Mouse (Mus musculus): ENCODE measurements at regions not wholly inside any gene's neighbourhood (a gene's known extent, or its start where the extent isn't known, plus 50 kb on each side); places are given as distances from the start of the nearest gene placed in this dataset.
"Not testable (repeated sequence)": the region's sequence is repeated elsewhere in the genome, so short reads cannot be mapped to it uniquely, and the experiment has no call there.

DNA sequence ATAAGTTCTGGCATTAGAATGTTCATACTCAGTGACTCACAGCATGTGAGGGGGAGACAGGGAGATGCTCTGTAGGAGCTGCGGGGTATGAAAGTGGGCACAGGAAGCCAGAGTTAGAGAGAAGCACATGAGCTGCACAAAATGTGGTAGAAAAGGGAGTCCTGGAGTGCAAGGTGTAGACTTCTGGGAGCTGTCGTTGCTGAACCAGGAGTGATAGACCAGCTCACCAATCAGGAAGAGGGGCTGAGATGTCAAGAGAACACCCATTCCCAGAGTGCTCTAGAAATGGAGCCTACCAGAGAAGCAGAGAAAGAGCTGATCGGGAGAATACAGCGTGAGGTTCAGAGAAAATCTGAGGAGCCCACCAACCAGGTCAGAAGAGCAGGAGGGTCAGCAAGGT is 262.2 kb upstream of the Kdm8 start:
- no peak for DNase-seq

DNA sequence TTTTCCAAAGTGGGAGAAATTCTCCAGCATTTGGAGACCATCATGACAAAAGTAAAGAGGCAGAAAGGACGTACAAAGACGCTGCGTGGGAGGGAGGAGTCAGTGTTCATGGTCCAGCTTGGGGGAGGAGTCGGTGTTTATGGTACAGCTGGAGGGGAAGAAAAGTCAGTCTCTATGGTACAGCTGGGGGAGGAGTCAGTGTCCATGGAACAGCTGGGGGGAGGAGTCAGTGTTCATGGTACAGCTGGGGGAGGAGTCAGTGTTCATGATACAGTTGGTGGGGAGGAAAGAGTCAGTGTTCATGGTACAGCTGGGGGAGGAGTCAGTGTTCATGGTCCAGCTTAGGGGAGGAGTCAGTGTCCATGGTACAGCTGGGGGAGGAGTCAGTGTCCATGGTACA is 261.5 kb upstream of the Kdm8 start:
- not testable (repeated sequence) for DNase-seq

DNA sequence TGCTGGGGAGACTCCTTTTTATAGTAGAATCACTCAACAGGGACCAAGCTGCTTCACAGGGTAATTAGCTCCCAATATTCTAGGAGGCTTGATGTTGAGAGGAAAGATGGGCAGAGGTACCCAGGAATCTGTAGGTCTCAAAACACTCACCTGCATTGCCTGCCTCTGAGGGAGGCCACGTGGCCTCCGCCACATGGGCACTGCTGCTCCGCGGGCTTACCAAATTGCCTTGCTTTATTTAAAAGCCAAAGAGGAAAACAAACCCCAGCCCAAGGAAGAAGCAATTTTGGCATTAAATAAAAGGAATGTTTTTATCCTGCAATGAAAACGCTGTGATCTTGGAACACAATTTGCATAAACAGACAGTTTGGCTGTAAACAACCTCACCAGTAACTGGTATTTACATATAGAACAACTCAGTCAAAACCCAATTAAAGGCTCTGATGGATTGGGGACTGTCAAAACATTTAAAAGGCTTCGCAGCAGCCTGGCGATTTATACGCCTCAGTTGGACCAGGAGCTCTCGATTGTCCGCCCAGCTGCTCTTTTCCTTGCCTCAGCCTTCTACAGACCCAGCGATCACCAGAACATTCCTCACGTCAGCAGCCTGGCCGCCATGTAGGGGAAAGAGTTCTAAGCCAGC is 259.3 kb upstream of the Kdm8 start:
- no peak for DNase-seq

DNA sequence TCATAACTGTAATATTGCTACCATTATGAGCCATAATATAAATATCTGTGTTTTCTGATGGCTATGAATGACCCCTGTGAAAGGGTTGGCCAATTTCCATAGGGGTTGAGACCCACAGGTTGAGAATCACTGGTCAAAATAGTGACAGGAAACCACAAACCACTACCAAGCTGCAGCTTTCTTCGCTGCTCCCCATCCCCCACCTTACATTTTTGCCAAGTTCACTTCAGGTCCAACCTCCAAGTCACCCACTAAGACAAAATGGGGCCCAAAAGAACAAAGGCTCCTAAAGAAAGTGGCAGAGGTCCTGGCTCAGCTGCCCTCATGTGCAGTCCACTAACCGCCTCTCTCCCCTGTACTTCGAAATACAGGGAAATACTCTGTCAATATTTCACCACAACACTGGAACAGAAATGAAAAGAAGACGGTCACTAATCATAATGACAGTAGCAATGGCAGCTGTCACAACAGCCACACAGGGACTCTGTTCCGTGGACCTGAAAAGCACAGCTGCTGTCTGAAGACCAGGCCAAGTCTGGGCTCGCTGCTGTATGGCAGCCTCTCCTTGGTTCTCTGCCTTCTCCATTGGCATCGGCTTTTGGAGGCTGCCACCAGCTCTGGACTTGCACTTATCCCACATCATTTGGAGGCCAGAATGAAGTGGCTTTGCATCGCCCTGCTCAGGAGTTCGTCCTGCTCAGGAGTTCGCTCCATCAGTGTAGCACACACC is 257.3 kb upstream of the Kdm8 start:
- no peak for DNase-seq

DNA sequence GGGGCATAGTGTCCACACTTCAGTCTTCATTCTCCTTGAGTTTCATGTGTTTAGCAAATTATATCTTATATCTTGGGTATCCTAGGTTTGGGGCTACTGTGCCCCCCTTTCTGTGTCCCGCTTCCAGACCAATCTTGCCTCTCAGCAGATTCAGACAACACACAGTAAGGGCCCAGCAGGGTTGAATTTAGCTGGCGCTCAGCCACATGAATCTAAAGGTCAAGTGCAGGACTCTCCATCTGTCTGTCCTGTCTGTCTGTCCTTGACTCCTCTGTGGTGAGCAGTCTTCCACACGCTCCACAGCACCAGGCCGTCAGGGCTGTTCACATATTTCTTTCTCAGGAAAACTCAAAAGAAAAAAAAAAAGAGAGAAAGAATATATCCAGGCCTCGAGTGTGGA is 255.5 kb upstream of the Kdm8 start:
- peak in 1 of 2 experiments; percentile 2 for DNase-seq

DNA sequence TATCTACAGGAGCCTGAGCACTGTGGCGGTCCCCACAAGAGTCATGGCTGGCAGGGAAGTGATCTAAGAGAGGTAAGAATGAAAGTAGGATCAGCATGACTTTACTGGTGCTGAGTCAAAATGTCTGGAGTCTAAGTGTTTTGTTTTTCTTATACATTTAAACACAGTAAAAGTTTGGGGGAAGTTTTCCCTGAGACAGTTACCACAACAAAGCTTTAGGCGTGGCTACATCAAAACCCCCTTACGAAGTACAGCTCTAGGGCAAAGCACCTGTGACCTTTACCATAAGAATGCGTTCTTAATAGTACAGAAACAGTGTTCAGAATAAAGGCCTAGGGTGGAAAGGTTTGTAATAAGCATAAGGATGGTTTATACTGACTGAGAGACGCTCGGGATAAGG is 254.4 kb upstream of the Kdm8 start:
- DNase-seq: no peak

DNA sequence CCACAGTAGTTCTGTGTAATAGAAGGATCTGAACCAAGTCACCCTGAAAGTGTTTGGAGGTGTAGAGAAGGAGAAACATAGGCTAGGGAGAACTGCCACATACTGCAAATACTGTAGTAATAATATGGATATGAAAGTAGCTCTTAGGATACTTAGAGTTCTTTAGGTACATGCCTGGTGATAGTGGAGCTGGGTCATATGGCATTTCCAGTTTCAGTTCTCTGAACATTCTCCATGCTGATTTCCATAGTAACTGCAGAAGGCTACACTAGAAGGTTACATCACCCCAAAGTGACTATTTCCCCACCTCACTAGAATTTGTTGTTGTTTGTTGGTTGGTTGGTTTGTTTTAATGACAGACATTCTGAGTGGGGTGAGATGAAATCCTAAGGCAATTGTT is 253.2 kb upstream of the Kdm8 start:
- no peak for DNase-seq

DNA sequence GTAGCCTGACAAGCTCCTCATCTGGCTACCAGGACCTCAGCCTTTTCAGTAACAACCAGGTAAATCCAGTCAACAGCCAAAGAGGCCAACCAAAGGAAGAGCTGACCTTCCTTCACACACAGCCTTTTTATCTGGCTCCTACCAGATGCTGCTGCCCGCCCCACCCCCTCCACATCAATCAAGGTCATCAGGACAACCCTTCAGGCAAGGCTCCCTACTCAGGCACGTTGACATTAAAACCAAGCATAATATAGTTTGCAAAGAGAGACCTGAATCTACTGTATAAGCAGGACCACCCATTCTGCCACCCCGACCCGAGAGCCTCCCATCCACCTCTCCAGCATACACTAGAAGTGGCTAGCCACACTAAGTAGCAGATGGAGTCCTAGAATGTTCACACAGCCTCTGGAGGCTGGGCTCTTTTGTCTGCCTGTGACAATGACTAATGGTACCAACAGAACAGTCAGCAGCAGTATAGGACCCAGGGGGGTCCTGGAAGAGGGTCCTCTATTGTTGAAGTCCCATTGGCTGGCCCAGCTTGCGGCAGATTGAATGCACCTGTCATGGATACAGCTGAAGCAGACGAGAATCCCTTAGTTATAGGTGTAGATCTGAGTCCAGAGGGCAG is 233.0 kb upstream of the Kdm8 start:
- no peak for DNase-seq

DNA sequence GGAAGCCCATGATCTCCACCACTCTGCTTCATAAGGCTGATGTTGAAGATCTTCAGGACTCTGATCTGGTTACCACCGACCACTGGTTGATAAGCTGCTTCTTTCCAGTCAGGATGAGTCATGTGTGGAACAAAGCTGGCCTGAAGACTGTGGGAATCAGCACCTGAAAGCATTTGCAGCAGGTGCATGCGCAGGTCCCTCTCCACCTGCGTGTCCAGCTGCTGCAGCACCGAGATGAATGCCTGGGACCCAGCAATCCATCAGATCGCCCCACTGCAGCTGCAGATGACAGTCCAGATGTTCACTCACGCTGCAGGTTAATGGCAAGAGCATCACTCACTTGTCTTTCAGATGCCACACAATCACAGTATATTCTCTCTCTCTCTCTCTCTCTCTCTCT is 230.4 kb upstream of the Kdm8 start:
- DNase-seq: no peak

DNA sequence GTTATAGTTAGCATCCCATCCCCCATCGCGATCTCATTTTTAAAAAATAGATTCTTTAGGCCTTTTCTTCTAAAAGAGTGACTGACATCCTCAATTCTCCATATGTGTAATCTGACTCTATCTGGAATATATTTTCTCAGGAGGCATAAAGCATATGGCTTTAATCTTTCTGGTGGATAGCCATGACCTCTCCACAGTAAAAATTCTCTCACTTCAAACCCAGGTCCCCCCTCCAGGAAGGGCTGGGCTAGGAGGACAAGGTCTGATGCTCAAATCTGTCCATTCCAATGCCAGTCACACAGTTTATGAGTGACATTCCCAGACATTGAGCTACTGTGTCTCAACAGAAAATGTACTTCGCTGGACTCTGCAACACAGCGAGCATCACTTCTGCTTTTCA is 226.8 kb upstream of the Kdm8 start:
- DNase-seq: no peak

DNA sequence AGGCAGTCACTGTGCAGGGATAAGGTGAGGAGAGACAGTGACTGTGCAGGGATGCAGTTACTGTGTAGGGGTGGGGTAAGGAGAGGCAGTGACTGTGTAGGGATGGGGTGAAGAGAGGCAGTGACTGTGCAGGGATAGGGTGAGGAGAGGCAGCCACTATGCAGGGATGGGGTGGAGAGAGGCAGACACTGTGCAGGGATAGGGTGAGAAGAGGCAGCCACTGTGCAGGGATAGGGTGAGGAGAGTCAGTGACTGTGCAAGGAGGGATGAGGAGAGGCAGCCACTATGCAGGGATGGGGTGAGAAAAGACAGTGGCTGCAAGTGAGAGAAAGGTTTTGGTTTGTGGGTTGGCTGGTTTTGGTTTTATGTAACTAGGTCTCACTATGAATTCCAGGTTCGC is 221.8 kb upstream of the Kdm8 start:
- DNase-seq: no peak

DNA sequence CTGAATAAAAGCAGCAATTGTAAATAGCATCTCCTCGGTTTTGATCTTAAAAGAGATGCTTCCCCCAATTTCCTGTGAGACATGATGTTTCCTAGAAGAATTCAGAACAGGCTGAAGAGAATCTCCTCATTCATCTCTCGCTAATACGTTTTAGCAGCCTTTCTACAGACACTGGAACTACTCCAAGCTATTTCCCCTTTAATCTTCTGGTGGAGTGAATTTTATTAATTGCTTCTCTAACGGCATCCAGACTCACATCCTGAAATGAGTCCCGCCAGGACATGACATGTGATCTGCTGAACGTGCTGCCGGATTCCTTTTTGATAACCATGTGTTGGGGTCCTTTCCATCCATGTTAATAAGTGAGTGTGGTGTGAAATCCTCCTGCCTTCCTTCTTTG is 209.6 kb upstream of the Kdm8 start:
- no peak for DNase-seq

DNA sequence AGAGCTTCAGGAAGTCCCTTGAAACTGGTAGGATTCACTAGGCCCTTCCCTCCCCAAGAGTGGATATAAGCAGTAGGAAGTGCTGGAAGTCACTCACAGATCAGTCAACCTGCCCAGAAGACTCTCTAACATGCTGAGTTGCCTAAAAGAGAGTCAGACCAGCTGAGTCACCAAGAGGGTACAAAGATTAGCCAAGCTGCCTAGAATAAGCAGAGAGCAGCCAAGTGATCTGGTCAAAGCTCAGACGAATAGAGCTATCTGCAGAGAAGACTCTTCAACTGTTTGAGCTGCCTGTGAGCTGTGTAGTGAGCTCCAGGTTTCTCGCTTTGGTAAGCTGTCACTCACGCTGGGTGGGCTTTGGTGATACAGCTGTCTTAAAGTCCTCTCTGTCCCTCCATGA is 207.4 kb upstream of the Kdm8 start:
- DNase-seq: peak; percentile 52 to 67

DNA sequence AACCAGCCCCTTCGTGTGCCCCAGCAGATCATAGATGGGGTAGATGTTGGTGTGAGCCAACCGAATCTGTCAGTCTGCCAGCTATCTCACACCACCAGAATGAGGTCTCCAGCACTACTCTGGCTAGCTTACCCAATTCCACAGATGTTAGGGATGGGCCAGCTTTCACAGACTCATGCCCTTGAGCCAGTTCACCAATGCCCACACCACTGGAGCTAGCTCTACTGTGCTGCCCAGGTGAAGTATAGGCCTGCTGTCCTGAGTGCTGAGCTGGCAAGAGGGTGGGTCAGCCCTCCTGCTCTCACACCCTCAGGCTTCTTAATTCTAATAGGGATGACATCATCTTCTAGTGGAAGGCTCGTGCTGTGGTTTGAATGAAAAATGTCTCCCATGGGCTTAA is 201.5 kb upstream of the Kdm8 start:
- DNase-seq: no peak

DNA sequence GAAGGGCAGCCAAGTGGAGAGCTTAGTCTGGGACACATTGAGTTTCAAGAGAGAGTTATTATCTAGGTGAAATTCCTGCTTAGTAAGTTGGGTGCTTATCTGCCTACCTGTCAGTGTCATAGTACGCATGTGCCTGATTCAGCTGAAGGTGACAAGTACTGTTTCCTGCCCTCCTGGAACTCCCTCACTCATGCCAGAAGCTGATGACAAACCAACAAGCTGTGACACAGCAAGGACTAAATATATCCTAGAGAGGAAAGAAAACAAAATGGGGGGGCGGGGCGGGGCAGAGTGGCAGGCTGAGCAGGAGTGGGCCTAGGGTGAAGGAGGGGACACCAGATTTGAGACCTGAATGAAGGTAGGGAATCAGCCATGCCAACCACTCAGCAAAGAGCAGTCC is 196.1 kb upstream of the Kdm8 start:
- DNase-seq: no peak

DNA sequence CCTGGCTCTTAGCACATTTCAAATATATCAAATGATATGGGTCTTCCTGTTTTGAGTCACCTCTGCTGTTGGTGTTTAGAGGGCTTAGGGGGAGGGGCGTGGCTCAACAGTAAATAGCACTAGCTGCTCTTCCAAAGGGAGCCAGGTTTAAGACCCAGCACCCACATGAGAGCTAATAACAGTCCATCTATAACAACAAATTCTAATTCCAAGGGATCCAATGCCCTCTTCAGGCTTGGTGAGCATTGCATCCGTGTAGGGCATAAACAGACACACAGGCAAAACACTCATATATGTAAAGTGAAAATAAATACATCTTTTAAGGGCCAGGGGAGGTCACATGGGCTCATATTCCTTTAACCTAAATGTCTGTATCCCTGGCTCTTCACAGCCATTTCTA is 194.1 kb upstream of the Kdm8 start:
- no peak for DNase-seq

DNA sequence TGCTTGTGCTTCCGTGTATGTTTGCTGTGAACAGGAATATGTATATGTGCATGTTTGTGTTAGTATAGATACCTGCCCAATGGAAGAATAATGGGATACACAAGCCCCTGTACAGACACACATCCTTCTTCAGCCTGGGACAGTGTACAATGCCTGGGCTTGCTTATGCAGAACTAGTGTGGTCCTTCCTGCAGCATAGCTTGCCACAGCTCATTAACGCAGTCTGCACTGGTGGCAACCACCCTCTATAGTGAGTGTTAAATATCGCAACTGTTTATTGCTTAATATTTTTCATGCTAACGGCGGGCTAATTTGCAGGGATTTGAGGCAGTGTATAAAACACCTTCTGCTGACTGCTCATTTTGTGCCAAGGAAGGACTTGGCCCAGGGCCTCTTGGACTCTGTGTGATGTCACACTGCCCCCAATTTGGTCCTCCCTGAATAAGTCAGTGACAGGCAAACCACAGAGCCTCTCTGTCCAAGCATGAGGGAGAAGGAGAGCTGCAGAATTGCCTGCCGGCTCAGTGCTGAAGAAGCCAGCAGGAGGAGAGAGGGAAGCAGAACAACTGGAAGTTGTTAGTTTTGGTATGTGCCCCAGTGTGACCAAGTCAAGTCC is 193.4 kb upstream of the Kdm8 start:
- DNase-seq: no peak

DNA sequence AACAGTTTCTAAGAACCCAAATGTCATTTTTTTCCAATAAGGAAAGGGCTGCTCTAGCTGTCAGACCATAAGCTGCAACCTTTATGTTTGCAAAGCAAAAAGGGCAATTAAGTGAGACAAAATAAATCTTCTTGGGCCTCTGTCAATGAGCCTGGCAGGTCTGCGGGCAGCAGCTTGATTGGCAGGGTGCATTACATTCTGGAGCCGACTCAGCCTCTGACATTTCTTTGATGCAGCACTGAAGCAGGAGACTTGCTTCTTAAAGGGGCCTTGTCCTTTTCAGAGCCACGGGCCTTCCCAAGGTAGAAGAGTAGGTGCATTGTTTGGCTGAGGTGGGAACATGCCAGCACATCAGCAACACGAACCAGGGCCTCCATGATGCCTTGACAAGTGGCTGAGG is 190.2 kb upstream of the Kdm8 start:
- DNase-seq: no peak

DNA sequence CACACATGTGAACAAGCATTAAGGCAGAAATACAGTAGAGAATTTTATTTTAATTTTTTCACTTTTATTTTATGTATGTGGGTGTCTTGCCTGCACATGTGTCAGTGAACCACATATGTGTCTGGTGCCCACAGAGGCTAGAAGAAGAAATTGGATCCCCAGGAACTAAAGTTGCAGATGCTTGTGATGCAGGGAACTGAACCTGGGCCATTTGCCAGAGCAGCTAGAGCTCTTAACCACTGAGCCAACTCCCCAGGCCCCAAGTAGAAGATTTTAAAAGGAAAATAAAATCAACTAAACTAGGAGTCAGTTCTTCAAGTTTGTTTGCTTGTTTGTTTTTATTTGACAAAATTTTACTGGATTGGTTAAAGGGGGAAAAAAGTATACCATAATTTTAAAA is 185.5 kb upstream of the Kdm8 start:
- DNase-seq: peak in 1 of 2 experiments; percentile 29

DNA sequence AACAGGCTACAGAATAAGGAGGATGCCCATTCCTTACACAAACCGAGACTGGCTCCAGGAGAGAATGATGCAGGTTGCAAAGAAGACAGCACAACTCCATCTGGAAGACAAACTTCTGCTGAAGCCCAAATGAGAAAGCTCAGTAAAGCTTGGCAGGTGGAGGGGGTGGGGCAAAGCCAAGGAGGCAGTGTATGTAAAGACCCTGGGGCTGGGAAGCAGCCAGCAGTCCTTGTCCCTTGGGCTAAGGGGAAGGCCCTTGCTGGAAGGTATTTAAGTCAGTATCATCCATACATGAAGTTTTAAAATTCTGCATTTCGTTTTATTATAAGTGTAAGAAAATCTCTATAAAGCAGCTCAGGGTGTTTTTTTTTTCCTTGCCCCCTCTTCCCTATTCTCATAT is 182.3 kb upstream of the Kdm8 start:
- peak in 1 of 2 experiments; percentile 6 for DNase-seq

DNA sequence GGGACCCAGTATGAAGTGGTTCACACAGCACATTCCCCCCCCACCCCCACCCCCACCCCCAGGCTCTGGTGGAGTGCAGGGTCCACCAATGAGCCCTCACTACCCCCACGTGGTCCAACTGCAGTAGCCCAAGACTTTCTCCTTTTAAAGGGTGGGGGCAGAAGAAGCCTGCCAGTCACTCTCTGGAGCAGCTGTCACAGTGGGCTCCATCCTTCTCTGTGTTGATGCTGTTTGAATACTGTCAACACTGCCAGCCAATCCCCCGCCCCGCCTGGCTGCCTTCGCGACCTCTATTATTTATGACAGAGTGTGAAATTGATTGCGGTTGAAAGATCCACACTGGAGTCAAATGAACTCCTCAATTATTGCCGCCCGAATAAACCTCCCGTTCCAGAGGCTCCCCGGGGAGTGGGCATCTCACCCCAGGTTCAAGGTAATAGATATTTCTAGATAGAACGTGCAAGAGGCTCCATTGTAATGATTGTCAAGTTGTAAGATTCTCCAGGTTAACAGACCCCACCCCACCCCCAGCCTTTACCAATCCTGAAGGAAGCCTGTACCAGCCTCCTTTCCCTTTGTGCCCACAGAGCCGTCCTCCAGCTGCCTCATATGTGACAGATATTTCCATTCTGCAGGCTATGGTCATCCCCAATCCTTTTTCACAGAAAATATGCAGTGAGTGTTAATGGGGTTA is 181.7 kb upstream of the Kdm8 start:
- DNase-seq: peak in 1 of 2 experiments; percentile 26

DNA sequence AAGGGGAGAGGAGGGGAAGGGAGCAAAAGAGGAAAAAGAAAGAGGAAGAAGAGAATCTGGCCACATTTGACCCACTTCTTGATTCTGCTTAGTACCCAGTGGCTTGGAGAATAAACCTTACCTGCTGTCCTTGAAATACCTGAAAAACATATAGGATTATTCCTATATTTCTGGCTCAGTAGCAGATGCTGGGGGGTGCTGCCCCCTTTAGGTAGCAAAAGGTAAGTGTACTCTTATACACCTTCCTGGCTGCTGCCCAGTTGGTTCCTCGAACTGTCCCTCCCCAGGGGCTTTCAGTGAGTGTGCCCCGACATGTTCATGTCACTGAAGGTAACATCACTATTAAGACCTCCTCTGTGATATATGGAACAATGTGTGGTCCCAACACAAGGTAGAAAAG is 180.7 kb upstream of the Kdm8 start:
- DNase-seq: peak; percentile 4 to 18

DNA sequence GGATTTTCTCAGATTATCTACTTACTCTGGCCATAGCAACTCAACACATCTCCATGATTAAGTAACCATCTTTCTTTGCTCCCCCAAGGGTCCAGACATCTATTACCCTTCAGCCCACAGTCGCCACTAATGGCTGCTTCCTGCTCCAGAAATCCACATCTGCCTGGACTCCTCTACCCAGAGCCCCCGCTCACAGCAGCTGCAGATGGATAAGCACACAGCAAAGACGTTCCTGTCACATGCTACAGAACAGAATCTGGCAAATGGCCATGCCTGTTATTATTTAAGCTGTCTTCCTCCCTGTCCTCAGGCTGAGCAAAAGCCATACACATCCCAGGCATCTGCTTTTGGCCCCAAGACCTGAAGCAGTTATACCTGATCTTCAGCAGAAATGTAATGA is 173.8 kb upstream of the Kdm8 start:
- DNase-seq: peak in 1 of 2 experiments; percentile 41

All from kidney, postnatal 25 days (tissue).